Mouse (Mus musculus) C2C12 (cell line): Measurements from ENCODE around the gene Tenm4.

Source experiments
- CTCF ChIP-seq: IDR thresholded peaks from one replicate; pipeline ENCODE4 v1.5.1; 2011; ENCODE audit not compliant: control insufficient read depth, insufficient read depth, insufficient read length
- MYOD1 ChIP-seq: IDR thresholded peaks from one replicate; pipeline ENCODE4 v1.6.1; 2011; ENCODE audit warnings: low read depth; ENCODE audit not compliant: control insufficient read depth, insufficient read length

- no peak for TF ChIP-seq CTCF
- TF ChIP-seq MYOD1: no peak
Observed at GRCm38 (mm10) chr7:96500797-96501196, 329.8 kb downstream of the Tenm4 start.
